Mouse (Mus musculus): ENCODE data around the gene Mtr.

DNA sequence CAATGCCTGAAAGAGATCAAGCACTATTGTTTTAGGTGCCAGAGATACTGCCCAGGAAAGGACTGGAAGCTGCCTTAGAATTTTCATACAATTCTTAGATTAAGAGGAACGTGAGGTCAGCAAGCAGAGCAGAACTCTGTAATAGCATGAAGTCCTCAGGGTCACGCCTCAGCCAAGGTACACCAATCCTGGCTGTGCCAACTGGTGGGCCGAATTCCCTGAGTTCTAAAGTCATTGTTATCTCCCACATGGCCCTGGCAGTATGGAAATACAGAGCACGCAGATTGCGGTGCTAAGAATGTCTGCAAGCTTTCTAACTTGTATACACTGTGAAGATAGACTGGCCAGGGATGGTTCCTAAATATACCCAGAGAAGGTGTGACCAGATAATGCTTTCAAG is 43.0 kb downstream of the Mtr start:
- TF ChIP-seq CTCF (IDR thresholded peaks at IDR 0.05; ENCODE audit: low read depth), result no peak
- no peak for TF ChIP-seq EP300 (IDR thresholded peaks at IDR 0.05; ENCODE audit: low read depth)
